Comparison of ENCODE assay signal across 7 mouse cellular contexts in the genomic region with DNA sequence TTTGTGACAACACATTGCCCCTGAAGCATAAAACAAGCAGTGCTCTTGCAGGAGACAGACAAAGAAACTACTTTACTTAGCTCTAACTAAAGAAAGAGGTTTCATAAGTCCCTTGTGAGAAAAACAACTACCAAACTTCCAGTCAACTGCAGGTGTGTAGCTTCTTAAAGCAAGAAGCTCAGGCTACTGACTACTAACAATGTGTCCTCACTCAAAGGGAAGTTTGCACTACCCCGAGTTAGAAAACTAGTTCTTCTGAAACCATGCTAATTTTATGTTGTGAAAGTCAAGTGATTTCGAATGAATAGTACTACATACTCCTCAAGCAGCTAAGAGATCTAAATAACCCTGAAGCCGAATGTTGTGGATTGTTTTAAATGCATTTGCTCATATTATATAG. TPM values are rescaled to one million over a fixed set of nuclear protein-coding genes. Genes with fewer than 3 reads are reported as not detected.
DNase-seq lines count a peak whose midpoint lies in the region; ATAC-seq and TF ChIP-seq lines count a peak whose summit lies in the region.

No protein-coding gene starts in this region.

- no peak overlapping the region for H3K9ac ChIP-seq in embryonic facial prominence, embryonic 14.5 days (ENCODE audit: low read depth, low read length)
- no peak overlapping the region for H3K9ac ChIP-seq in hindbrain, embryonic 16.5 days (ENCODE audit: low read depth, low read length)
- H3K9ac ChIP-seq in midbrain, embryonic 15.5 days, result no peak overlapping the region

- peak overlapping the region; percentile 89; the same call in 1 of the 2 replicates for H3K4me3 ChIP-seq in layer of hippocampus, adult 2 months
- peak overlapping the region; percentile 87; the same call in 1 of the 2 replicates for H3K4me3 ChIP-seq in embryonic facial prominence, embryonic 14.5 days (ENCODE audit: low read depth, low read length)
- no peak overlapping the region for H3K4me3 ChIP-seq in hindbrain, embryonic 16.5 days (ENCODE audit: low read length)
- 0 out of 2 replicates have a peak overlapping the region, but pooled peaks have one; percentile 4 for H3K4me3 ChIP-seq in midbrain, embryonic 15.5 days

- DNase-seq in layer of hippocampus, adult 2 months (ENCODE audit: low spot score in 2 of 2), result no peak
- DNase-seq in layer of hippocampus, adult 9-10 months (ENCODE audit: low spot score), result no peak
- no peak for DNase-seq in embryonic facial prominence, embryonic 14.5 days (ENCODE audit: low spot score)
- no peak for DNase-seq in left cerebral cortex, postnatal 36 days (ENCODE audit: low spot score in 2 of 2)

- no peaks in the 10 kb centered on the region for H3K27me3 ChIP-seq in embryonic facial prominence, embryonic 14.5 days (replicated peaks; ENCODE audit: control insufficient read depth, insufficient read depth, low read length)
- no peaks in the 10 kb centered on the region for H3K27me3 ChIP-seq in hindbrain, embryonic 16.5 days (replicated peaks; ENCODE audit: control insufficient read depth, insufficient read depth, low read length)
- H3K27me3 ChIP-seq in midbrain, embryonic 15.5 days (replicated peaks), result no peaks in the 10 kb centered on the region

- H3K36me3 ChIP-seq in embryonic facial prominence, embryonic 14.5 days (ENCODE audit: control insufficient read depth, insufficient read depth, low read length), result no peaks in the 10 kb centered on the region
- no peaks in the 10 kb centered on the region for H3K36me3 ChIP-seq in hindbrain, embryonic 16.5 days (ENCODE audit: control insufficient read depth, insufficient read depth, low read length)
- no peaks in the 10 kb centered on the region for H3K36me3 ChIP-seq in midbrain, embryonic 15.5 days (replicated peaks)

- no peak for ATAC-seq in embryonic facial prominence, embryonic 14.5 days (ENCODE audit: low read depth)
- ATAC-seq in hindbrain, embryonic 16.5 days, result no peak
- no peak for ATAC-seq in midbrain, embryonic 15.5 days (replicated peaks)
- no peak for ATAC-seq in erythroid progenitor cell, adult 5-6 weeks (replicated peaks; ENCODE audit: low FRiP score, poor library complexity, severe bottlenecking)

- H3K9me3 ChIP-seq in embryonic facial prominence, embryonic 14.5 days (ENCODE audit: control insufficient read depth, low read length), result no peaks in the 10 kb centered on the region
- H3K9me3 ChIP-seq in hindbrain, embryonic 16.5 days (ENCODE audit: control insufficient read depth, low read length), result no peaks in the 10 kb centered on the region
- no peaks in the 10 kb centered on the region for H3K9me3 ChIP-seq in midbrain, embryonic 15.5 days

- TF ChIP-seq CTCF in layer of hippocampus, adult 2 months (conservative IDR thresholded peaks at IDR 0.05), result no peak

- whole genome bisulfite sequencing in embryonic facial prominence, embryonic 14.5 days, result 66% methylated on average over 3 of the region's 3 CpGs
- WGBS in hindbrain, embryonic 16.5 days, result 67% methylated on average over 3 of the region's 3 CpGs
- WGBS in midbrain, embryonic 15.5 days, result 71% methylated on average over 3 of the region's 3 CpGs

- H3K27ac ChIP-seq in layer of hippocampus, adult 2 months, result no peak overlapping the region
- no peak overlapping the region for H3K27ac ChIP-seq in embryonic facial prominence, embryonic 14.5 days (replicated peaks; ENCODE audit: low read depth, low read length)
- no peak overlapping the region for H3K27ac ChIP-seq in hindbrain, embryonic 16.5 days (ENCODE audit: low read depth, low read length)
- no peak overlapping the region for H3K27ac ChIP-seq in midbrain, embryonic 15.5 days

- intact Hi-C loops in left cerebral cortex, postnatal 36 days (cut with DNase I), result loop anchor here (10.0 kb wide), 1 partner anchor 550 kb away; no protein-coding TSS in a partner anchor

- H3K4me2 ChIP-seq in embryonic facial prominence, embryonic 14.5 days (ENCODE audit: low read depth, low read length), result peak overlapping the region; percentile 62; the same call in 1 of the 2 replicates
- peak overlapping the region; percentile 64; the same call in 1 of the 2 replicates for H3K4me2 ChIP-seq in hindbrain, embryonic 16.5 days (ENCODE audit: low read length)
- H3K4me2 ChIP-seq in midbrain, embryonic 15.5 days, result peak overlapping the region; percentile 58

- H3K4me1 ChIP-seq in embryonic facial prominence, embryonic 14.5 days (ENCODE audit: control insufficient read depth, insufficient read depth, low read length), result peaks cover 4% of the 10 kb centered on the region; the same call in 1 of the 2 replicates
- peaks cover 3% of the 10 kb centered on the region for H3K4me1 ChIP-seq in hindbrain, embryonic 16.5 days (ENCODE audit: control insufficient read depth, insufficient read depth, low read depth, low read length)
- H3K4me1 ChIP-seq in midbrain, embryonic 15.5 days, result peaks cover 8% of the 10 kb centered on the region

RNA-seq across cellular contexts. Expression of gene Manea, which starts 1.6 kb away (rescaled TPM):
- 10 to 100 TPM; 28.0 to 32.8 TPM for total RNA-seq in layer of hippocampus, adult 2 months (2021)
- 14.4 and 15.4 TPM in 2 replicates for polyA plus RNA-seq in embryonic facial prominence, embryonic 14.5 days (2014; fragmentation: Nextera tagmentation; extraction: Ambion mirVana)
- 14.8 and 16.0 TPM in 2 replicates for polyA plus RNA-seq in hindbrain, embryonic 16.5 days (2015; fragmentation: Nextera tagmentation; extraction: Ambion mirVana)
- 10.9 and 13.0 TPM in 2 replicates for polyA plus RNA-seq in midbrain, embryonic 15.5 days (2015; fragmentation: Nextera tagmentation; extraction: Ambion mirVana)
- total RNA-seq in left cerebral cortex, postnatal 36 days (2021), result 10 to 100 TPM; 27.2 to 36.1 TPM
- total RNA-seq in erythroid progenitor cell, adult 5-6 weeks (2015; ENCODE audit: low replicate concordance), result 6.5 and 13.4 TPM in 2 replicates
- 5.4 and 8.5 TPM in 2 replicates for total RNA-seq in erythroid progenitor cell, adult 5-6 weeks (2017; ENCODE audit: low replicate concordance)
